Comparison of ENCODE assay signal across 12 mouse cellular contexts in the genomic region with DNA sequence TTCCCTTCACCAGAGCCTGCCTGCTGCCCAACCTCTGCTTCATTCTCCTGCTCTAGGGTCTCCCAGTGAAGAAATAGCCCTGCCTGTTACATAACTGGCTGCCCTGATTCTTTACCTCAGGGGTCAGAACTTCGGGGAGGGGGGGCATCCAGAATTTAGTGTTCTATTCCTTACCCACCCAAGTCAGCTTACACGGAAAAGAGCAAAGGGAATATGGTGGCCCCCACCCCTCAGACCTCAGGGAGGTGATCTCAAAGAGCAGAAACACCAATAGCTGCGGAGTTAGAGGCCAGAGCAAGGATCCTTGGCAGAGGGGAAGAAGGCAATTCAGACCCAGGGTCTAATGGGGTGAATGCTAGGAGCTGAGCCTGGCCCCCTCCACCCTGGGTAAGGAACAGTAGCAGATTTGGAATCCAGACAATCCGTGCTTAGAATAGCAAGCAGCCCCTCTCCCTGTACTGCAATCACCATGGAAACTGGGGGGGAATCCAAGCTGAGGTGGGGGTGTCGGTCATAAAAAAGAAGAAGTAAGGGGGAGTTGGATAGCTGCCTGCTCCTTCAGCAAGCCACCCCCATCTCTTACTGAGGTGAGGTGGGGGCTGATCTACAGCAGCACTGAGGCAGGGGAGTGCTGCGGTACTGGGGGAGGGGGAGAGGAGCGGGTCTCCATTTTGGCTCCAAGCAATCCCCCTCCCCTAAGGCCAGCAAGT. TPM values are rescaled to one million over a fixed set of nuclear protein-coding genes. Genes with fewer than 3 reads are reported as not detected.
A peak's percentile ranks its signal among the peaks of the same experiment; 100 is the strongest.
DNase-seq lines count a peak whose midpoint lies in the region; ATAC-seq and TF ChIP-seq lines count a peak whose summit lies in the region.
"Had no signal": no experiment of that assay in that cellular context is flagged by ENCODE, and none has a peak within 500 bp of the region (broad histone marks: within the 10 kb centered on the region; RNA-seq: fewer than 3 reads in every experiment).

No protein-coding gene starts in this region.

- DNase-seq in left cerebral cortex, adult 2 months (ENCODE audit: extremely low spot score in 1 of 2, low spot score in 2 of 2), result no peak
- no peak for DNase-seq in left cerebral cortex, adult 8-10 months (ENCODE audit: low spot score in 2 of 2)
- no peak for DNase-seq in embryonic facial prominence, embryonic 11.5 days (ENCODE audit: low spot score)
- peak; percentile 31 for DNase-seq in neural tube, embryonic 10.5 days (ENCODE audit: extremely low spot score, low spot score)
- DNase-seq in retina, postnatal 1 day, result no peak
- DNase-seq in gastrocnemius, adult 8-10 months (ENCODE audit: low spot score in 2 of 2), result no peak
- no peak for DNase-seq in gastrocnemius, postnatal 10 days
- DNase-seq: cerebellum, adult 9-11 months; thymus, postnatal 4 days had no signal

- WGBS in embryonic facial prominence, embryonic 11.5 days, result 39% methylated on average over 7 of the region's 7 CpGs
- 20% methylated on average over 7 of the region's 7 CpGs for WGBS in hindbrain, embryonic 13.5 days

- H3K27me3 ChIP-seq in embryonic facial prominence, embryonic 11.5 days (ENCODE audit: control insufficient read depth, insufficient read depth, low read length), result peaks cover 22% of the 10 kb centered on the region
- peaks cover 7% of the 10 kb centered on the region; the same call in 1 of the 2 replicates for H3K27me3 ChIP-seq in hindbrain, embryonic 13.5 days

- H3K9me3 ChIP-seq in embryonic facial prominence, embryonic 11.5 days (replicated peaks; ENCODE audit: control insufficient read depth, low read length), result no peaks in the 10 kb centered on the region
- H3K9me3 ChIP-seq in hindbrain, embryonic 13.5 days, result no peaks in the 10 kb centered on the region
- H3K9me3 ChIP-seq: limb, embryonic 12.5 days had no signal

- no peak overlapping the region for H3K9ac ChIP-seq in embryonic facial prominence, embryonic 11.5 days (replicated peaks; ENCODE audit: low read length)
- H3K9ac ChIP-seq in hindbrain, embryonic 13.5 days, result peak overlapping the region; percentile 73
- H3K9ac ChIP-seq: limb, embryonic 12.5 days had no signal

- H3K4me1 ChIP-seq in embryonic facial prominence, embryonic 11.5 days (ENCODE audit: control insufficient read depth, insufficient read depth, low read length), result peaks cover 4% of the 10 kb centered on the region; the same call in 1 of the 2 replicates
- peaks cover 39% of the 10 kb centered on the region for H3K4me1 ChIP-seq in hindbrain, embryonic 13.5 days (replicated peaks)

- no peak for ATAC-seq in embryonic facial prominence, embryonic 11.5 days (replicated peaks; ENCODE audit: insufficient number of reproducible peaks, low FRiP score, low TSS enrichment, low read depth)
- peak; percentile 74 for ATAC-seq in hindbrain, embryonic 13.5 days (ENCODE audit: low FRiP score)

- no peaks in the 10 kb centered on the region for H3K36me3 ChIP-seq in embryonic facial prominence, embryonic 11.5 days (replicated peaks; ENCODE audit: control insufficient read depth, insufficient read depth, low read depth, low read length)
- H3K36me3 ChIP-seq in hindbrain, embryonic 13.5 days, result peaks cover 5% of the 10 kb centered on the region; the same call in 1 of the 2 replicates
- H3K36me3 ChIP-seq: limb, embryonic 12.5 days had no signal

- TF ChIP-seq CTCF in left cerebral cortex, adult 2 months (IDR thresholded peaks at IDR 0.05), result no peak

- intact Hi-C loops in left cerebral cortex, adult 2 months (cut with DNase I), result no loop called here

- H3K4me3 ChIP-seq in left cerebral cortex, adult 2 months, result peak overlapping the region; percentile 81
- no peak overlapping the region for H3K4me3 ChIP-seq in embryonic facial prominence, embryonic 11.5 days (ENCODE audit: low read depth, low read length)
- H3K4me3 ChIP-seq in hindbrain, embryonic 13.5 days, result peak overlapping the region; percentile 56

- H3K27ac ChIP-seq in left cerebral cortex, adult 2 months, result peak overlapping the region; percentile 70
- H3K27ac ChIP-seq in embryonic facial prominence, embryonic 11.5 days (replicated peaks; ENCODE audit: low read depth, low read length), result no peak overlapping the region
- peak overlapping the region; percentile 71 for H3K27ac ChIP-seq in hindbrain, embryonic 13.5 days
- H3K27ac ChIP-seq: limb, embryonic 12.5 days; macrophage had no signal

- 0 out of 2 replicates have a peak overlapping the region, but pooled peaks have one; percentile 2 for H3K4me2 ChIP-seq in embryonic facial prominence, embryonic 11.5 days (ENCODE audit: low read depth, low read length)
- H3K4me2 ChIP-seq in hindbrain, embryonic 13.5 days, result peak overlapping the region; percentile 99
- H3K4me2 ChIP-seq: limb, embryonic 12.5 days had no signal

RNA-seq across cellular contexts. Expression of a gene that starts 2.8 kb away (rescaled TPM):
- total RNA-seq in left cerebral cortex, adult 2 months (2021), result 10 to 100 TPM; 27.4 to 27.7 TPM
- total RNA-seq in left cerebral cortex, adult 8-10 months (2022), result 10 to 100 TPM; 15.6 to 22.9 (median 20.5) TPM
- 0.63 and 0.92 TPM in 2 replicates for polyA plus RNA-seq in embryonic facial prominence, embryonic 11.5 days (2014; fragmentation: Nextera tagmentation; extraction: Ambion mirVana)
- polyA plus RNA-seq in hindbrain, embryonic 13.5 days (2015; fragmentation: Nextera tagmentation; extraction: Ambion mirVana), result 7.3 and 7.4 TPM in 2 replicates
- 1 to 10 TPM; 1.0 to 2.3 (median 1.1) TPM for total RNA-seq in gastrocnemius, adult 8-10 months (2022)
- total RNA-seq in gastrocnemius, postnatal 10 days (2021), result 1 to 10 TPM in 1 of 2 experiments, under 1 TPM in 1; 0.49 to 1.9 TPM

RNA-seq across cellular contexts. Expression of a gene that starts 11.7 kb away (rescaled TPM):
- 10 to 100 TPM; 84.4 to 90.2 TPM for total RNA-seq in left cerebral cortex, adult 2 months (2021)
- total RNA-seq in left cerebral cortex, adult 8-10 months (2022), result 10 to 100 TPM; 77.3 to 95.7 (median 87.1) TPM
- polyA plus RNA-seq in embryonic facial prominence, embryonic 11.5 days (2014; fragmentation: Nextera tagmentation; extraction: Ambion mirVana), result 20.8 and 22.0 TPM in 2 replicates
- 27.5 and 28.0 TPM in 2 replicates for polyA plus RNA-seq in hindbrain, embryonic 13.5 days (2015; fragmentation: Nextera tagmentation; extraction: Ambion mirVana)
- total RNA-seq in gastrocnemius, adult 8-10 months (2022), result 10 to 100 TPM; 54.0 to 72.3 (median 63.4) TPM
- 10 to 100 TPM; 53.6 to 57.6 TPM for total RNA-seq in gastrocnemius, postnatal 10 days (2021)

RNA-seq across cellular contexts. Expression of a gene that starts 33.6 kb away (rescaled TPM):
- total RNA-seq in left cerebral cortex, adult 2 months (2021), result 10 to 100 TPM; 11.2 TPM
- 10 to 100 TPM in 3 of 4 experiments, 1 to 10 TPM in 1; 8.6 to 12.7 (median 11.6) TPM for total RNA-seq in left cerebral cortex, adult 8-10 months (2022)
- 1.3 TPM in 2 replicates for polyA plus RNA-seq in embryonic facial prominence, embryonic 11.5 days (2014; fragmentation: Nextera tagmentation; extraction: Ambion mirVana)
- polyA plus RNA-seq in hindbrain, embryonic 13.5 days (2015; fragmentation: Nextera tagmentation; extraction: Ambion mirVana), result 3.6 and 4.3 TPM in 2 replicates
- total RNA-seq in gastrocnemius, adult 8-10 months (2022), result not detected
- total RNA-seq in gastrocnemius, postnatal 10 days (2021), result not detected

RNA-seq across cellular contexts. Expression of a gene that starts 43.8 kb away (rescaled TPM):
- total RNA-seq in left cerebral cortex, adult 2 months (2021), result 100 to 1,000 TPM; 271 to 291 TPM
- 100 to 1,000 TPM; 212 to 229 (median 221) TPM for total RNA-seq in left cerebral cortex, adult 8-10 months (2022)
- 32.3 and 33.4 TPM in 2 replicates for polyA plus RNA-seq in embryonic facial prominence, embryonic 11.5 days (2014; fragmentation: Nextera tagmentation; extraction: Ambion mirVana)
- 124 and 135 TPM in 2 replicates for polyA plus RNA-seq in hindbrain, embryonic 13.5 days (2015; fragmentation: Nextera tagmentation; extraction: Ambion mirVana)
- total RNA-seq in gastrocnemius, adult 8-10 months (2022), result 1 to 10 TPM in 2 of 4 experiments, under 1 TPM in 2; 0.78 to 1.1 (median 1.0) TPM
- 10 to 100 TPM; 12.0 to 15.4 TPM for total RNA-seq in gastrocnemius, postnatal 10 days (2021)

RNA-seq across cellular contexts. Expression of a gene that starts 53.6 kb away (rescaled TPM):
- total RNA-seq in left cerebral cortex, adult 2 months (2021), result 1 to 10 TPM; 1.9 TPM
- 1 to 10 TPM; 1.1 to 2.3 (median 2.0) TPM for total RNA-seq in left cerebral cortex, adult 8-10 months (2022)
- polyA plus RNA-seq in embryonic facial prominence, embryonic 11.5 days (2014; fragmentation: Nextera tagmentation; extraction: Ambion mirVana), result 18.9 and 21.0 TPM in 2 replicates
- 5.1 and 6.6 TPM in 2 replicates for polyA plus RNA-seq in hindbrain, embryonic 13.5 days (2015; fragmentation: Nextera tagmentation; extraction: Ambion mirVana)
- under 1 TPM in 3 of 4 experiments, not detected in 1; 0.43 to 0.92 (median 0.72) TPM for total RNA-seq in gastrocnemius, adult 8-10 months (2022)
- 10 to 100 TPM in 1 of 2 experiments, 1 to 10 TPM in 1; 8.0 to 13.1 TPM for total RNA-seq in gastrocnemius, postnatal 10 days (2021)

Comparison
In these comparisons a context has a peak if more than half of its experiments do, and no peak if none do; other contexts are left out.
1. RNA of a gene that starts 2.8 kb away (total RNA-seq): 27.4 to 27.7 TPM in left cerebral cortex, adult 2 months and 15.6 to 22.9 TPM in left cerebral cortex, adult 8-10 months; 0.49 to 1.9 TPM in gastrocnemius, postnatal 10 days and 1.0 to 2.3 TPM in gastrocnemius, adult 8-10 months; every median in the first group is over 4 times any median in the second.
2. RNA of a gene that starts 33.6 kb away (total RNA-seq): 8.6 to 12.7 TPM in left cerebral cortex, adult 8-10 months and 11.2 TPM in left cerebral cortex, adult 2 months; not detected in gastrocnemius, postnatal 10 days and not detected in gastrocnemius, adult 8-10 months; every median in the first group is over 4 times any median in the second.